ENCODE assay signal across 18 mouse cellular contexts in the genomic region with DNA sequence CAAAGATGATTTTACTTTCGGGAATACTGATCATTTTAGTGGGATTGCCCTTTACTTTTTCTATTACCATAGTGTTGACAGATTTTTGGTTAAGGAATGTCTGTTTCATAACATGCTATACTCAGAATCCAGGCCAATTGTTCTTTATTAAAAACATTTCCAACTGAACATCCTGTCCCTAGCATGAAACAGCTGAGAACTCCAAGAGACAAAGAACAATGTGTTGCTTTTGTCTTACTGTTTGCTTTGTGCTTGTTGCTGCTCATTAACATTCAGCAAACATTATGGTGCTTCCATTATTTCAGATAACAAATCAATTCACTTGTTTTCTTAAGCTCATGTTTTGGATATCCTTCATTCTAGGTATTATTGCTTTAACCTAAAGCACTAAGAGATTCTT.
"Had no signal": no experiment of that assay in that cellular context is flagged by ENCODE, and none has a peak within 500 bp of the region (broad histone marks: within the 10 kb centered on the region; RNA-seq: fewer than 3 reads in every experiment).

No protein-coding gene starts in this region.

- H3K9me3 ChIP-seq: limb, embryonic 15.5 days; lung, embryonic 15.5 days had no signal

- H3K4me1 ChIP-seq: limb, embryonic 15.5 days; lung, embryonic 15.5 days had no signal

- H3K4me2 ChIP-seq: limb, embryonic 15.5 days; liver, embryonic 11.5 days; lung, embryonic 15.5 days; midbrain, embryonic 11.5 days had no signal

- H3K4me3 ChIP-seq: limb, embryonic 15.5 days; lung, embryonic 15.5 days had no signal

- ATAC-seq: intestine, embryonic 16.5 days; liver, postnatal 0 days had no signal

- H3K36me3 ChIP-seq: limb, embryonic 15.5 days; lung, embryonic 15.5 days had no signal

- H3K27me3 ChIP-seq: limb, embryonic 15.5 days; lung, embryonic 15.5 days had no signal

- H3K9ac ChIP-seq: limb, embryonic 15.5 days; liver, embryonic 14.5 days; liver, postnatal 0 days; lung, embryonic 15.5 days had no signal

- DNase-seq: kidney, adult 18-20 months; kidney, adult 9 months; kidney, postnatal 14 days; kidney, postnatal 4 days; liver, postnatal 0 days; lung, postnatal 14 days; lung, postnatal 4 days; midbrain, embryonic 14.5 days; right cerebral cortex, postnatal 25 days; thymus, adult 2 months; thymus, postnatal 14 days; thymus, postnatal 4 days had no signal

- H3K27ac ChIP-seq: limb, embryonic 15.5 days; liver, embryonic 14.5 days; lung, embryonic 15.5 days had no signal
